Mouse (Mus musculus) liver, adult 2 months (tissue): ENCODE data around the gene Hcn1.

Source experiments
- CTCF ChIP-seq: fragments of 200-500 bp; IDR thresholded peaks from 2 replicates; pipeline ENCODE4 v1.5.1; 2011; ENCODE audit warnings: low read depth, low read length, control low read depth
- POLR2A ChIP-seq: fragments of 200-500 bp; IDR thresholded peaks from 2 replicates; pipeline ENCODE4 v1.6.1; 2011; ENCODE audit warnings: low read length, control low read depth; ENCODE audit not compliant: insufficient read depth; ENCODE audit errors: extremely low read depth

- TF ChIP-seq CTCF (no peak), POLR2A (no peak)
Measured at GRCm38 (mm10) chr13:117880471-117881225, 278.5 kb downstream of the Hcn1 start.
